Mouse (Mus musculus): ENCODE data around the gene Sry.

GRCm38 (mm10) chrY:2663558-2663957 lies at the start of gene Sry:
- no peak for TF ChIP-seq POLR2A (IDR thresholded peaks at IDR 0.05; ENCODE audit: low read depth, low read length)
- TF ChIP-seq CTCF (conservative IDR thresholded peaks at IDR 0.05; ENCODE audit: insufficient read depth, insufficient read length, low read depth, low read length) = no peak

Data from kidney, adult 2 months (tissue).